Comparison of ENCODE assay signal across 8 mouse cellular contexts in the genomic region with DNA sequence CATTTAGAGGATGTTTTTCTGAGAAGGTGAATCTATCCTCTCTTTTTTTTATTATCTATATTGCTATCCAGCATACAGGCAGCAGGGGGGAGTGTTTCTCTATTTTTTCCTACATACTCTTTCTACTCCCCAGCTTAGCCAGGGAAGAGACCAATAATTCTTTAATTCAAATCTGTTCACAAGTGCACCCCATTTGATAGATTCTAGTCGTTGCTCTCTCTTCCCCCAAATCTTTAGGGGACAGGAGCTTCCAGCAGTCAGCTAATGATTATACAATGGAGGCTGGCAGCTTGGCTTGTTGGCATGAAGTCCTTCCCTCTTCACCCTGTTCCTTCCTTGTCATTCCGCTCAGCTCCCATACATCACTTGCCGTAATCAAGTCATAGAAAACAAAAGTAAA. TPM values are rescaled to one million over a fixed set of nuclear protein-coding genes. Genes with fewer than 3 reads are reported as not detected.
DNase-seq lines count a peak whose midpoint lies in the region; TF ChIP-seq lines count a peak whose summit lies in the region.
"Had no signal": no experiment of that assay in that cellular context is flagged by ENCODE, and none has a peak within 500 bp of the region (broad histone marks: within the 10 kb centered on the region; RNA-seq: fewer than 3 reads in every experiment).

No protein-coding gene starts in this region.

- H3K27me3 ChIP-seq in cerebellum, adult 2 months (ENCODE audit: control insufficient read depth, insufficient read depth, low read length): no peaks in the 10 kb centered on the region
- H3K27me3 ChIP-seq: megakaryocyte, embryonic 14.5 days had no signal

- H3K4me1 ChIP-seq in cerebellum, adult 2 months (ENCODE audit: control insufficient read depth, insufficient read depth, low read length): peaks cover 10% of the 10 kb centered on the region; the same call in 1 of the 2 replicates

- TF ChIP-seq CTCF in cerebellum, adult 2 months (IDR thresholded peaks at IDR 0.05; ENCODE audit: borderline replicate concordance, insufficient read depth, low read depth, low read length): no peak
- peak; percentile 78 for TF ChIP-seq CTCF in layer of hippocampus, adult 2 months (conservative IDR thresholded peaks at IDR 0.05)

- intact Hi-C loops in left cerebral cortex, postnatal 4 days (cut with DNase I): loop anchor here (5.0 to 10.0 kb wide), 3 partner anchors 1348 to 1776 kb away; a partner anchor contains a TSS
- intact Hi-C loops in heart, postnatal 36 days (cut with DNase I): loop anchor here (5.0 to 10.0 kb wide), 4 partner anchors 526 to 1746 kb away; no protein-coding TSS in a partner anchor

- peak overlapping the region; percentile 26 for H3K4me3 ChIP-seq in cerebellum, adult 2 months (replicated peaks; ENCODE audit: insufficient read depth, low read depth, low read length)
- H3K4me3 ChIP-seq in layer of hippocampus, adult 2 months: no peak overlapping the region; the same call in 1 of the 2 replicates
- H3K4me3 ChIP-seq: megakaryocyte, embryonic 14.5 days had no signal

- WGBS in cerebellum, adult 2 months: 10% methylated on average over 3 of the region's 3 CpGs

- DNase-seq in left cerebral cortex, adult 11 months (ENCODE audit: low spot score): peak; percentile 23
- DNase-seq in left cerebral cortex, postnatal 4 days: no peak
- peak; percentile 54 to 63 for DNase-seq in cerebellum, adult 2 months
- peak; percentile 57 to 58 for DNase-seq in layer of hippocampus, adult 2 months (ENCODE audit: low spot score in 2 of 2)
- peak; percentile 11 for DNase-seq in right cerebral cortex, postnatal 14 days
- no peak for DNase-seq in yolk sac, embryonic 10.5 days (ENCODE audit: low spot score)
- DNase-seq in heart, postnatal 36 days: no peak

- no peak for TF ChIP-seq POLR2A in cerebellum, adult 2 months (IDR thresholded peaks at IDR 0.05; ENCODE audit: borderline replicate concordance, insufficient read depth, low read length)

- no peak overlapping the region for H3K27ac ChIP-seq in cerebellum, adult 2 months (ENCODE audit: insufficient read depth, low read length)
- peak overlapping the region; percentile 69 for H3K27ac ChIP-seq in layer of hippocampus, adult 2 months

RNA-seq across cellular contexts. Expression of a gene that starts 44.7 kb away (rescaled TPM):
- 10 to 100 TPM; 32.0 to 32.2 TPM for total RNA-seq in left cerebral cortex, postnatal 4 days (2021)
- polyA plus RNA-seq in cerebellum, adult 2 months (2012; rRNA removed): 20.2 and 20.5 TPM in 2 replicates
- 10 to 100 TPM; 38.7 to 43.1 TPM for total RNA-seq in layer of hippocampus, adult 2 months (2021)
- total RNA-seq in heart, postnatal 36 days (2021): 10 to 100 TPM; 19.2 to 19.6 TPM

Comparison
In these comparisons a context has a peak if more than half of its experiments do, and no peak if none do; other contexts are left out.
1. DNase-seq: peak in left cerebral cortex, adult 11 months (single experiment), cerebellum, adult 2 months (2 of 2), layer of hippocampus, adult 2 months (2 of 2) and right cerebral cortex, postnatal 14 days (single experiment); none in left cerebral cortex, postnatal 4 days (single experiment), yolk sac, embryonic 10.5 days (single experiment) and heart, postnatal 36 days (0 of 2).